ENCODE assay signal across 18 mouse cellular contexts in genomic region chr4:151223263-151223996, GRCm38 (mm10).
A peak's percentile ranks its signal among the peaks of the same experiment; 100 is the strongest.
DNase-seq lines count a peak whose midpoint lies in the region; ATAC-seq and TF ChIP-seq lines count a peak whose summit lies in the region.
"Had no signal": no experiment of that assay in that cellular context is flagged by ENCODE, and none has a peak within 500 bp of the region (broad histone marks: within the 10 kb centered on the region; RNA-seq: fewer than 3 reads in every experiment).

No protein-coding gene starts in this region.

- H3K9me3 ChIP-seq in forebrain, embryonic 10.5 days, result no peaks in the 10 kb centered on the region
- H3K9me3 ChIP-seq in forebrain, embryonic 16.5 days (ENCODE audit: control insufficient read depth, low read length), result no peaks in the 10 kb centered on the region
- H3K9me3 ChIP-seq in hindbrain, embryonic 16.5 days (ENCODE audit: control insufficient read depth, low read length), result no peaks in the 10 kb centered on the region
- H3K9me3 ChIP-seq in hindbrain, postnatal 0 days (ENCODE audit: low read length), result no peaks in the 10 kb centered on the region
- H3K9me3 ChIP-seq: heart, embryonic 15.5 days; limb, embryonic 13.5 days; liver, embryonic 15.5 days had no signal

- no peak for TF ChIP-seq CTCF in hindbrain, postnatal 0 days (IDR thresholded peaks at IDR 0.05; ENCODE audit: low read depth)

- no peak for DNase-seq in forebrain, embryonic 10.5 days (ENCODE audit: extremely low spot score, low spot score)
- DNase-seq in hindbrain, postnatal 0 days (ENCODE audit: low spot score), result no peak
- DNase-seq in right cerebral cortex, adult 2 months (ENCODE audit: low spot score in 2 of 2), result peak; percentile 17 to 27
- no peak for DNase-seq in right cerebral cortex, postnatal 14 days
- no peak for DNase-seq in thymus, postnatal 36 days
- DNase-seq in layer of hippocampus, adult 18-20 months (ENCODE audit: low spot score in 2 of 2), result no peak
- DNase-seq: cerebellum, postnatal 10 days; heart, adult 2 months had no signal

- no peak overlapping the region for H3K4me3 ChIP-seq in forebrain, embryonic 10.5 days
- H3K4me3 ChIP-seq in forebrain, embryonic 16.5 days (replicated peaks; ENCODE audit: low read length), result no peak overlapping the region
- H3K4me3 ChIP-seq in hindbrain, embryonic 16.5 days (ENCODE audit: low read length), result no peak overlapping the region
- H3K4me3 ChIP-seq in hindbrain, postnatal 0 days (ENCODE audit: low read length), result no peak overlapping the region
- H3K4me3 ChIP-seq: heart, adult 2 months; heart, embryonic 15.5 days; limb, embryonic 13.5 days; liver, embryonic 15.5 days; myocyte had no signal

- H3K4me1 ChIP-seq in forebrain, embryonic 10.5 days, result peaks cover 34% of the 10 kb centered on the region
- peaks cover 7% of the 10 kb centered on the region for H3K4me1 ChIP-seq in forebrain, embryonic 16.5 days (replicated peaks; ENCODE audit: control insufficient read depth, insufficient read depth, low read length)
- H3K4me1 ChIP-seq in hindbrain, embryonic 16.5 days (ENCODE audit: control insufficient read depth, insufficient read depth, low read depth, low read length), result peaks cover 13% of the 10 kb centered on the region
- peaks cover 6% of the 10 kb centered on the region; the same call in 1 of the 2 replicates for H3K4me1 ChIP-seq in hindbrain, postnatal 0 days (ENCODE audit: insufficient read depth, low read length)

- ATAC-seq in forebrain, embryonic 16.5 days, result no peak
- ATAC-seq in hindbrain, embryonic 16.5 days, result no peak
- ATAC-seq in hindbrain, postnatal 0 days, result no peak
- ATAC-seq: CD4-positive, CD25-positive, alpha-beta regulatory T cell, adult 4 months; lung, postnatal 0 days had no signal

- no peak overlapping the region for H3K4me2 ChIP-seq in forebrain, embryonic 16.5 days (ENCODE audit: low read length)
- no peak overlapping the region for H3K4me2 ChIP-seq in hindbrain, embryonic 16.5 days (ENCODE audit: low read length)
- H3K4me2 ChIP-seq in hindbrain, postnatal 0 days (ENCODE audit: low read depth, low read length), result no peak overlapping the region
- H3K4me2 ChIP-seq: heart, embryonic 15.5 days; limb, embryonic 13.5 days; liver, embryonic 15.5 days had no signal

- peak overlapping the region; percentile 17; the same call in 1 of the 2 replicates for H3K27ac ChIP-seq in forebrain, embryonic 10.5 days
- no peak overlapping the region for H3K27ac ChIP-seq in forebrain, embryonic 16.5 days (ENCODE audit: low read length)
- H3K27ac ChIP-seq in hindbrain, embryonic 16.5 days (ENCODE audit: low read depth, low read length), result peak overlapping the region; percentile 14; the same call in 1 of the 2 replicates
- H3K27ac ChIP-seq in hindbrain, postnatal 0 days, result no peak overlapping the region
- H3K27ac ChIP-seq: heart, adult 2 months; heart, embryonic 15.5 days; kidney, postnatal 0 days; limb, embryonic 13.5 days; liver, embryonic 15.5 days had no signal

- no peak overlapping the region for H3K9ac ChIP-seq in forebrain, embryonic 16.5 days (replicated peaks; ENCODE audit: low read depth, low read length)
- no peak overlapping the region for H3K9ac ChIP-seq in hindbrain, embryonic 16.5 days (ENCODE audit: low read depth, low read length)
- H3K9ac ChIP-seq in hindbrain, postnatal 0 days (replicated peaks; ENCODE audit: low read length), result no peak overlapping the region
- H3K9ac ChIP-seq: heart, embryonic 15.5 days; limb, embryonic 13.5 days; liver, embryonic 15.5 days had no signal

- 77% methylated on average over 13 of the region's 13 CpGs for WGBS in forebrain, embryonic 10.5 days
- WGBS in forebrain, embryonic 16.5 days, result 77% methylated on average over 13 of the region's 13 CpGs
- WGBS in hindbrain, embryonic 16.5 days, result 74% methylated on average over 13 of the region's 13 CpGs
- 72% methylated on average over 13 of the region's 13 CpGs for WGBS in hindbrain, postnatal 0 days

- peaks cover 35% of the 10 kb centered on the region for H3K27me3 ChIP-seq in forebrain, embryonic 10.5 days (ENCODE audit: poor library complexity, severe bottlenecking)
- no peaks in the 10 kb centered on the region for H3K27me3 ChIP-seq in forebrain, embryonic 16.5 days (replicated peaks; ENCODE audit: control insufficient read depth, insufficient read depth, low read length)
- H3K27me3 ChIP-seq in hindbrain, embryonic 16.5 days (replicated peaks; ENCODE audit: control insufficient read depth, insufficient read depth, low read length), result no peaks in the 10 kb centered on the region
- H3K27me3 ChIP-seq in hindbrain, postnatal 0 days (ENCODE audit: insufficient read depth, low read length), result 0 out of 2 replicates have a peak, but pooled peaks cover 3% of the 10 kb centered on the region
- H3K27me3 ChIP-seq: heart, embryonic 15.5 days; liver, embryonic 15.5 days had no signal

- no peaks in the 10 kb centered on the region for H3K36me3 ChIP-seq in forebrain, embryonic 10.5 days (replicated peaks)
- H3K36me3 ChIP-seq in forebrain, embryonic 16.5 days (ENCODE audit: control insufficient read depth, insufficient read depth), result no peaks in the 10 kb centered on the region
- H3K36me3 ChIP-seq in hindbrain, embryonic 16.5 days (ENCODE audit: control insufficient read depth, insufficient read depth, low read length), result no peaks in the 10 kb centered on the region
- no peaks in the 10 kb centered on the region for H3K36me3 ChIP-seq in hindbrain, postnatal 0 days (ENCODE audit: insufficient read depth, low read length)
- H3K36me3 ChIP-seq: G1E; heart, embryonic 15.5 days; limb, embryonic 13.5 days; liver, embryonic 15.5 days had no signal

Comparison
In these comparisons a context has a peak if more than half of its experiments do, and no peak if none do; other contexts are left out.
1. DNase-seq: peak in right cerebral cortex, adult 2 months (2 of 2); none in forebrain, embryonic 10.5 days (single experiment), hindbrain, postnatal 0 days (single experiment), right cerebral cortex, postnatal 14 days (single experiment), thymus, postnatal 36 days (0 of 2) and layer of hippocampus, adult 18-20 months (0 of 2).
2. H3K27ac ChIP-seq: peak in forebrain, embryonic 10.5 days (single experiment) and hindbrain, embryonic 16.5 days (single experiment); none in forebrain, embryonic 16.5 days (single experiment) and hindbrain, postnatal 0 days (single experiment).